Mouse (Mus musculus) CD4-positive, CD25-positive, alpha-beta regulatory T cell, adult 2 months (primary cell): ENCODE measurements at regions not wholly inside any gene's neighbourhood (a gene's known extent, or its start where the extent isn't known, plus 50 kb on each side); places are given as distances from the start of the nearest gene placed in this dataset.

Source experiments
- DNase-seq: peaks from one replicate; pipeline ENCODE4 v3.0.0-alpha.2; 2012; ENCODE audit warnings: low read depth, low spot score

DNA sequence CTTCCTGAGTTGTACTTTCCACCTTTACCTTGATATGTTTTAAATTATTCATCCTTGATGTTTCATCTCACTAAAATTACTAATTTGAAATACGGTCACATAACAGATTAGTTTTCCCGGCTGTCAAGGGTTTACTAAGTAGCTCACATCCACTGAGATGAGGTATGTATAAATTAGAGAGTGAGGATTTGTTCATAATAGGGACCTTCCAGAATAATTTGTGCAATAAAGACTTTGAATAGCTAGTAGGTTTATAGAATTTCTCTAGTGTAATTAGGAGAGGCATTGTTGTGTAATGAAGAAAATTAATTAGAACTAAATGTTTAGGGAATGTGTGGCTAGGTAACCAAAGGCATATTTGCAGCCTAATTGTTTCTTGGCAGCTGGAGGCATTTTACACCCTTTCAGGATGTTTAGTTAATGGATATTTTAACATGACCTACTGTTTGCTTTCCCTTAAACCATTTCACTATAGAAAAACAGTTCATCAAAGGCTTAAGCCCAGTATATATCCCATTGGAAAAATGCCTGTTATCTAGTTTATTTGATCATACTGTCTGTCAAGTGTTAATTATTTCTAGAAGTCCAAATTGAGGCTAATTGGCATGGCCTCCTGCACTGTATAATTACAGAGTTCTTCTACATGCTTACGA is 70.8 kb downstream of the Mat2b start:
- no peak for DNase-seq

DNA sequence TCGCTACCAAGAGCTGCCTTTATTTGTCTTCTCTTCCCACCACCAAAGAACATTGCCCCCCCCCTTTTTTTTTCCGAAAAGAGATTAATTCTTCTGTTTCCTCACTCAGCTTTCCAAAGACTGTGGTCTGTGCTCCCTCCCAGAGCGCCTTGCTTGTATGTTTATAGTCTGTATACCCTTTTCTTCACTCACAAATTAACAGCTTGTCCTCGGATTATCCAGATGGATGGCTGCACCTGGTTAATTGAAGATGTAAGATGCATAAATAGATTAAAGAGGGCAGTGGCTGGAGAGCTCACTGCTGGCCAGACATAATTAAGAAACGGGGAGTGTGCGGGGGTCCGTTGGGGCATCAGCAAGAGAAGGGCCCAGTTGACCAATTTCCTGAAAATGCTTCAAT is 75.0 kb downstream of the Mat2b start:
- DNase-seq = no peak

DNA sequence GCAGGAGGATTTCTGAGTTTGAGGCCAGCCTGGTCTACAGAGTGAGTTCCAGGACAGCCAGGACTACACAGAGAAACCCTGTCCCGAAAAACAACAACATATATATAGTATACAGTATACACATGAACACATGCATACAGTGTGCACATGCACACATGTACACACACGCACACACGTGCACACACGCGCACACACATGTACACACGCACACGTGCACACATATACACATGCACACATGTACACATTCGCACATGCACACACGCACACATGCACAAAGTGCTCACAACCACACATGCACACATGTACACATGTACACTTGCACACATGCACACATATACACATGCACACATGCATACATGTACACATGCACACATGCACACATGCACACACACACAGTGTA is 92.0 kb downstream of the Mat2b start:
- no peak for DNase-seq

DNA sequence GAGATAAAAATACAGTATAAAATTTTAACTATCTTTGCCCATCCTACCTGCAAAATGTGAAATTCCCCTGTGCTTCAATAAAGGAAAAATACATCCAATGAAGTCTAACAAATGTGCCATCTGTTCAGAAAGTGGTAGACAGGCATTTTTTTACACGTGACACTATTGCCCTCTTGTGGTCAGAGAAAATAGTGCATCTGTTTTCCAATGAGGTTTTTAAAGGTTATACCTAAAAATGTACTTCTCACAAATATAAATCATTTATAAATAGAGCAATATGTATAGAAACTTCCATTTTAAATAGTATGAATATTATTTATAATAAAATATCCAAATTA is 93.5 kb downstream of the Mat2b start:
- DNase-seq = peak; percentile 57

DNA sequence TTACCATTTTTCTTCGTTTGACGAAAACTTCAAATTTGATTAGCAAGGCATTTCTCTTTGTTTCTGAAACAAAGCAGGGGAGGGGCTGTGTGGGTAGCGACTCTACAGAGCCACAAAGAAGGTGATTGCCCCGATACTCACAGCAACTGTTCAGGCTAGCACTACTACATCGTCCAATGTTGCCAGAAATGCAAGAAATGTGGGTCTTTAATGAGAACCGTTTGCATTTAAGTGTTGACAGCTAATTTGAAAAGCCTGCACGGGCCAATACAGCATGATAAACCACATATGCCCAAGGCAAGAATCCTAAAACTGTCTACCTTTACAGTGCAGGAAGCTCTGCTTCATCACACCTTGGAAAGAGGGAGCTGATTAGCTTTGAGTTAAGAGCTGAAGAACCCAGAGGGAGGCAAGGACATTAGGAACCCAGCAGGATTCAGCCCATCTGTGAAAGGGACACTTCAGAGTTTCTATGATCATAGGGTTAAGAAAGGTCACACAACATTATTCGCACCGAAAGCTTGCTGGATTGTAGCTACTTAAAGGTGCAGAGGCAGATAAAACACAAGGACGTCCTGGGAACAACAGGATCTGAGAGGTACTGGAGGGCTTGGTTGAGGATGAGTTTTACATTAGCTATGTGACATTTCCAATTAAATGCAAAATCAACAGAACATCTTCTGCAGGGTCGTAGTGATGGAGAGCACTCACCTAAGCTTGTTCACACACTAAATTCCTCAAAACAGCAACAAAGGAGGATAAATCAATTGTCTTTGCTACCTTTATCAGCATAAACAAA is 94.0 kb downstream of the Mat2b start:
- no peak for DNase-seq

DNA sequence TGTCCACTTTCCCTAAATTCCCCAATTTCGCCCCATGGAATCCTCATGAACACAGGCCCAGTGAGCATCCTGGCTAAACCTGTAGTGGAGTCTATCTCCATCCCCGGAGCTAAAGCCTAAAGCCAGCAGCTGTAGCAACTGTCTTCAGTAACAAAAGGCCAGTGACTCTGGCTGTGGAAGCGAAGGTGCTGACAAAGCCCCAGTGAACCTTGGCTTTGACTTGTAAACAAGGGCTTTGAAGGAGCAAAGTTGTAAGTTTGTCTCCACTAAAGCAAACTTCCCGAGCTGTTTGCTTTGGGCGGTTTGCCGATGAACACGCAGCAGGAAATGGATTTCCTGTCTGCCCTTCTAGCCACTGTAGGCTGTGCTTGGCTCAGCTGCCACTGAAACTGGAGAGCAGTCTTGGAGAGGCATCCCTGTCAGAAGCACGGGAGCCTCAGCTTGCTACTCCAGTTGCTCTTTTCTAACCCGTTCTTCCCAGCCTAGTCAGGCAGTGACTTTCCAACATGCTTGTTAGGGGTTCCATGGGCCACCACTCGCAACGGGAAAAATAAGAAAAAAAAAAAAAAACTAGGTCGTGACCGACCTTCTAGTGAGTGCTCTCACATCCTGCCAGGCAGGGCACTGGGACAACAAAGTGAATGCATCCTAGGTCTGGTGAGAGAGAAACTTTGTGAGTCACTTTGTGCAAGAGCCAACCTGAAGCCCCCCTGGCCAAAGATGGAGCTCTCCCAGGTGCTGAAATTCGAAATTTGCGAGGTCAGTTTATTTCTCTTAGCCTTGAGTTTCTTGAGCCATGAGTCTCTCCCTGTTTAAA is 94.8 kb downstream of the Mat2b start:
- no peak for DNase-seq

DNA sequence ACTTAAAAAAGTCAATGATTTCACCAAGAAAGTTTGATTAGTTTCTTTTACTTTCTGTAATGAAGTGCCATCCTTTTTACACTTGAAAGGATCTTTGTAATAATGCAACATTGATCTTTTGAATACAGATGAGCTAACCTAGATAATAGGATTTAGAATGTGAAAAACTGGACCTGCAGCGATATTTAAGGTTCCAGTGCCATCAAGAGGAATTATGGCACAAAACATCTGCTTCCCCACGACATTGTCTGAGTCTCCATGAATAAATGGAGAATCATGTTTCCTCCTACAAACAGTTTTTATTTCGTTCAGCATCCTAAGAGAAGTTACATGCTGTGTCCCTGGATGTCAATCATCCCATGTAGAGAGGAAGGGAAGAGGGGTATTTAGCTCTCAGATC is 98.7 kb downstream of the Mat2b start:
- no peak for DNase-seq

DNA sequence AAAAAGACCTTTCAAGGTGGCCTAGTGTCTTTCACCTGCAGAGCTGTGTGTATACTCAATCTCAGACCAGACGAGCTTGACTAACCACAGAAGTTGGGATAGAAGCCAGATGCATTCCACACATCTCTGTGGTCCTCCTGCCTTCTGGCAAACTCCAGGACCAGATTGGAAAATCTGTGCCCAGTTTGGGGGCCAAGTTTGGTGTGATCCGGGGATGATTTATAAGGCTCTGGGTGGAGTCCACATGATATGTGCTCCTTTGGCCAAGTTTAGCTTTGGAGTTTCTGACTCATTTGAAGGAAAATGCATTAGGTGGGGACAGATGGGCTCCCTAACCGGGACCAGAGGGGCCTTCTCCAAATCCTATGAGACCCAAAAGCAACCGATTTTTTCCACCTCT is 102.9 kb downstream of the Mat2b start:
- DNase-seq = no peak

DNA sequence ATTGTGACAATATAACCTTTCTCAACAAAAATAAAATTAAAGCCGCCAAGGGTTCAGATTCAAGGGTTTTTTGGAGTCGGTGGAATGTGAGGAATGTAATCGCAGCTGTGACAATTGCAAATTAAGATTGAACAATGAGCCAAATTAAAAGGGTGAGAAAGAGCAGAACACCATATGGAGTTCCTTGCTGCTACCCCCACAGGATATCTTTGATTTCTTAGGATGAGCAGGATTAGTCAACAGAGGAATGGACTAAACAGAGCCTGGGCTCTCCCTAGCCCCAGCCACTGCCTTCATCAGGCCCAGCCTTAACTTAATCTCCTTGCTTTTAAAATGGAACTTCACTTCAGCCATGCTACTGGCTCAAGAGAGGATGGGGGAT is 121.3 kb downstream of the Mat2b start:
- DNase-seq = no peak

DNA sequence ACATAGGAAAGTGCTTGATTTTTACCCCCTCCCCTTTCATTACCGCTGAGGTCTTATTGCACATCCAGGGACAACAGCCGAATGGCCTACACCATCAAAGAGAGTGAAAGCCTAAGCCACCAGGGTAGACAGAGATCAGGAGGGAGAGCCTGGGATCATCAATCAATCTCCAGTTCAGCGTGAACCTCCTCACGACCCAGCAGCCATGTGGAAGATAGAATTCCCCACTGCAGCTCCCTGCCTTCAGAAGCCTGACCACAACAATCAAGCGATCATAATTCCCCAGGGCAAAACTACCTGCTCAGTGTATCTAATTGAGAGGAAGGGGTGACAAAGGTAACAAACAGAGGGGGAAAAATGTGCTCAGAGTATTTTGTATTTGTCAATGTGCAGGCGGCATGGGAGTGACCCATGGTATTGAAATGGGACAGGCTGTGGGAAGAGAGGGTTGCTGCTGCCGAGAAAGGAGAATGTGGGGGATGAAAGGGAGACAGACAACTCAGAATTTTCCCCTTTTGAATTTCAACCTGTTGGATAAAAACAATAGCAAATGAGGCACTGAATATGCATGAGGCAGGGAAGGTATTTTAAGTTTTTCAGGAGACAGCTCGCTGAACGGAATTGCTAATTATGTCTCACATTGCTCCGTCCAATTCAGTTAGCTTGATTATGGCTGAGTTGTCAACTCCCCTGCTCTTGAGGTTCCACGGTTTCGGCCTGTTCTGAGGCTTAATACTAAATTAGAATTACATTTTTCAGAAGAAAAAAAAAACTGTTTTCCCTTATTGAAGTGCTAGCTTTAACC is 121.8 kb downstream of the Mat2b start:
- DNase-seq = no peak

DNA sequence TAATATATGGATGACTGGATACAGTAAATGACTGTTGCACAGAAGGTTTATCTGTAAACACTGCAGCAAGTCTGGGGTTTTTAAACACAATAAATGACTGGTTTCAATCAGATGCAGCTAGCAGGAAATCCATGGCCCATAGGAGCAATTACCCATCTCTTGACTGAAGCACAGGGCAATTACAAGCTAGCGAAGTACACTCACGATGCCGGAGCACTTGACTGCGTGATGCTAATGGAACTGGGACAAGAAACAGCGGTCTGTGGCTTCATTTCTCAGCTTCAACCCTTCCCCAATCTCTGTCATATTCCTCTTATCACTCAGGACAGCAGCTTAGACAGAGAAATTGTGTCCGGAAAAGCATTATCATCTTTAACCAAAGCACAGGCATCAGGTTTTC is 132.1 kb downstream of the Mat2b start:
- DNase-seq = no peak

DNA sequence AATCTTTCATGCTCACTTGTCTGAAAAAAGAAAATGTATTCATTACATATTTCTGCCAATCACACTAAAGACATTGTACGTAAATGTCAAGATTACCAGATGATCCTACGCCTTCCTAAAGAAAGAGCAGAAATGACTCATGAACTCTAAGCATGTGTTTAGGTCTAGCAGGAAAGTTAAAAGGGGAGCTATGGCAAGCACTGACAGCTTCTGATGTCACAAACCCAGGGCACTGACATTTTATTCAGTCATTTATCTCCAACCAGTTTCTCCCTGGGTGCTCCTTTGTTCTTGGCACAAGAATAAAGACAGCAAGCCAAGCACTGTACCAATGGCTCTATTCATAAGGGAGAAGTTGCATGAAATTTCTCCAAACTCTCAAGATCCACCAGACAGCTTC is 133.0 kb downstream of the Mat2b start:
- DNase-seq = no peak

DNA sequence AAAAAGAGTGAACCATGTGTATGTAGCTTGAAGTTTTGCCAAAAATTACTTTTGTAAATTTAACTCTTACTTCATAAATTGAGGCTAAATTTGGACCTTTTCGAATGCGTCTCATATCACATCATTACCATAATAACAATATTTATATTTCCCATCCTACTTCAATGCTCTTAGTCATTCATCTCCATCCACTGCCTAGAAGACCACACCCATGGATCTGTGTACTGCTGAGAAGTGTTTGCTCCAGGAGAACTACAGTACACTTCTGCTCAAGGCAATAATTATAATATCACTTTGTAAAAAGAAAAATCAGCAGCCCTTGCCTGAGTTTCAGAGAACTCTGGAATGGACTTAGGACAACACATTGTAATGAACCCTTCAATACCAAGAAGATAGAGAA is 133.6 kb downstream of the Mat2b start:
- DNase-seq = no peak

DNA sequence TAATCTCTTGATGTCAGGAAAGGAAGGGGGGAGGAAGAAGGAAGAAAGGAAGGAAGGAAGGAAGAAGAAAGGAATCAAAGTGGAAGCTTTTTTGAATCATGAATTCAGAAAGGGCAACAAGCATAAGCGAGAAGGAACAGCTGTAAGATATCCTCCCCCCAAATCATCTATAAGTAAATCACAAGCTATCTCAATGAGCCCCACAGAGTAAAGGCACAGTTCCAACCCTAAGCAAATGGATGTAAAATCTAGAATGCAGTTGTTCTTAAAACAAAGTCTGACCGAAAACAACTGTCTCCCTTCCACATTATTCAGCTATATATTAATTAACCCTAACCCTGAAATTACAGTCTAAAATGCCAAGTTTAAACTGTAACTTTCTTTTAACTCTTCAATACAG is 136.5 kb downstream of the Mat2b start:
- DNase-seq = no peak

DNA sequence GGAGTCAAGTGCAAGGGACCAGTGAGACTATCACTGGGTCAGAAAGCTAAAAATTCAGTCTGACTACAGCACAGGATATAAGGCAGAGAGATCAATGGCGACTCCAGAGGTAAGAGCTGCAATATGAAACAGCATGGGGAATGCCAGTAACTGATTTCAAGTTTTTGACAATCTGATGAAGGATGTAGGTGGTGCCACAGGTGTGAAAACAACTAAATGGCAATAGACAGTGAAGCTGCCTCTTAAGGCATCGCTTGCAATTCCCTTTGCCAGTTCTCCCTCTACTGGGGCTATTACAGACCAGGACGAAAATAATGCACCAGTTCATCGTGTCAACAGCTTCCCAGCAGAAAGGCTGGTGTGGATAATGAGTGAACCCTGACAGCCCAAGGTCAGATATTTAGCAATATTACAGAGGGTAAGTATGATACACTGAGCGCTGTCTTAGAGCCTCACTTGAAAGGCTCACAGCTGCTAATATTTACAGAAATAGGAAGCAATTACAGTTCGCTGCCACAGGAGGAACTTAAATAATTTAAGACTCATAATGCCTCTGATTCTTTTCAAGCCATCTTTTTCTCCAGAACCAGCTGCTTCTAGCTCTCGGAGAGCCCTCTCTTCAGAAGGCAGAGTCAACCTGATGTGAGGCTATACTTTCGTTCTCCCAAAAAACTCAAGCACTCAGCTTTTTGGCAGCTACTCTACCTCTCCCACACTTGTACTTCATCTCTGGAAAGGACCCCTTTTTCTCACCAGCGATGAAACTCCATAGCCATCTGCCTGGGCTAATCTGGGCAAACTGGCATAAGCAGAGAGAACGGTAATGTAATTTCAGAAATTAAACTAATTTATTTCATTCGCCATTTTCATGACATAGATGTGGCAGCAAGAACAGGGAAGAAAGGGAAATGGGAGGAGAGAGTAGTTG is 139.9 kb downstream of the Mat2b start:
- DNase-seq = no peak

DNA sequence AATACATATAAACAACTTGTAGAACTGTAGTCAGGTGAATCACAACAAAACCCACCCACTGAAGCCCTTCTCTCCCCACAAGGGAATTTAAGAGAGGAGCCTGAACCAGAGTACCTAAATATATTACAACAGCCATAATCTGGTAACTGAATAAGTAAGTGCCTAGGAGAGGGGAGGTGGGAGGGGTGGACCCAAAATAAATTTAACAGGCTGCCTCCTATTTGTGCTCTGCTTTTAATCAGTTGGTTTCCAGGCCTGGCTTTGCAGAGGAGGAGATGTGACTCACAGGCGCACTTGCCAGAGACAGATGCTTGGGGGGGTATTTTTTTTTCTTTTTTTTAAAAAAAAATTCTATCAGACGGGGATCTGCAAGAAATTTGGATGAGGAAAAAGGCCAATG is 142.9 kb downstream of the Mat2b start:
- no peak for DNase-seq

DNA sequence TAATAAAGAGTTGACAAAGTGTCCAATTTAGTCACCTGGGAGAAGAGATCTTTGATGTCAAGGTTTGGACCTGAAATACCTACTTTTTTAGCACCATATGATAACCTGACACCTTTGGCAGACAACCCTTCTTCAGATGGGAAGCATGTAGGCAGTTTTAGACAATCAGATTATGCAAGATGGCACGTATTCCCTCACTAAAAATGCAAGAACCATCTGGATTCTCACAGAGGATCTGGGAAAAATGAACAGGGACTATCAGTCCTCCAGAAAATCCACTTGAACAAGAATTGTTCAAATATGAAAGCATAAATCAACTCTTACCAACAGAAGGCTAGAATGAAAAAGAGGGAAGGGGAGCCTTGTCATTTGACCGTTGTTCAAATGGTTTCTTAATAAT is 148.4 kb downstream of the Mat2b start:
- DNase-seq = no peak

DNA sequence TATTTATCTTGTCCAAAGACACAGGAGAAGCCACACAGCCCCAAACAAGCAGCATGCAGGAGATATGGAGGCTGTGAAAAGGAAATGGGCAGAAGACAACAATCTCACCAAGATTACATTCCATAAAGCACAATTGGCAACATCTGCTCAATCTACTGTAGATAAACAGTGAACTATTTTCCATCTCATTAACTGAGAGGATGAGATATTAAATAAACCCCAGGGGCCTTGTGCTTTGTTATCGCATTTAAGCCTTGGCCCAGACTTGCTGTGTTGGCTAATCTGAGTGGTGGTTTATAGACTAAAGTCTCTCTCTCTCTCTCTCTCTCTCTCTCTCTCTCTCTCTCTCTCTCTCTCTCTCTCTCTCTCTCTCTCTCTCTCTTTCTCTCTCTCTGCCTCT is 149.5 kb downstream of the Mat2b start:
- DNase-seq = no peak

DNA sequence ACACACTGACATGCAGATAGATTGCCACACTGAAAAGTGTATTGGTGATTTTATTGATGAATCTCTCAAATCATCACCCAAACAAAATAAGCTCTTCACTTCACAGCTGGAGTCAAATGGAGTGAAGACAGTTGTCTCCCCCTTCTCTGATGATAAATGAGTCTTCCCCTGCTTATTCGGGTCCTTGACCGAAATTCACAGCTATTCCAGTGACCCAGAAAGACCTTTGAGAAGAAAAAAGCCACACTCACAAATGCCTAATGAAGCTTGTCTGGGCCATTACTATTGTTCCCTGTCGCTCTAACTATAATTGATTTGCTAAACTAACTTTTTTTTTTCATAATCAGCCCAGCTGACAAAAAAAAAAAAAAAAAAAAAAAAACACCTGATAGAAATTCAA is 154.8 kb downstream of the Mat2b start:
- DNase-seq = no peak

DNA sequence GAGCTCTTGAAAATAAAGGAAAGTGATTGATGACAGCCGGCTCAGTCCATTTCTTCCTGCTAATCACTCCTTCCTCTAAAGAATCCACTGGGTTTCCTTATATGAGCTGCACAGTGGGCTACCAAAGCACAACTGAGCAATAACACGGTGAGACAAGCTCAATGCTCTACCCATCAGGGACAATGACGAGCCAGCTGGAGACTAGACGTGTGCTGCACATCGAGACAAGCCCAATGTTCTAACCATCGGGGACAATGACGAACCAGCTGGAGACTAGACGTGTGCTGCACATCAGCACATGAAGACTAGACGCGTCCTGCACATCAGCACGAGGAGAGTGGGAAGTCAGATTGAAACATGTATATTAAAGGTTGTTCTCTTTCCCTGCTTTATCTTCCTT is 155.2 kb downstream of the Mat2b start:
- DNase-seq = no peak

DNA sequence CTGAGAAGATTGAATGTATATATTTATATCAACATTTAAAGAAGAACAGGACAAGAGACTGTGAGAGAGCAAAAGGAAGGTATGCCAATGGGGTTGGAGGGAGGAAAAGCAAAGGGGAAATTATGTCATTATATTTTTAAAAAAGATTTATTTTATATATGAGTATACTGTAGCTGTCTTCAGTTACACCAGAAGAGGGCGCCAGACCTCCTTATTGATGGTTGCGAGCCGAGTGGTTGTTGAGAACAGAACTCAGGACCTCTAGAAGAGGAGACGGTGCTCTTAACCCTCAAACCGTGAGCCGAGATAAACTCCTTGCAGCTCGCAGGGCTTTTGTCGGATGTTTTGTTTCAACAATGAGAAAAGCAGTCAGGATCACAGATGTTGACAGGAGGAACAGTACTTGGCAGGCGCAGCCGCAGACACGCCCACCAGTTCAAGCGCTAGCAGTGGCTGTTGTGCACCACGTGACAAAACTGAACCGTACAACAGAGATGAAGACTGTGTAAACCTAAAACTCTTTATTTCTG is 158.7 kb downstream of the Mat2b start:
- DNase-seq = no peak
